Mouse (Mus musculus): ENCODE measurements around the gene Gm20425.

The Gm20425 gene

DNA sequence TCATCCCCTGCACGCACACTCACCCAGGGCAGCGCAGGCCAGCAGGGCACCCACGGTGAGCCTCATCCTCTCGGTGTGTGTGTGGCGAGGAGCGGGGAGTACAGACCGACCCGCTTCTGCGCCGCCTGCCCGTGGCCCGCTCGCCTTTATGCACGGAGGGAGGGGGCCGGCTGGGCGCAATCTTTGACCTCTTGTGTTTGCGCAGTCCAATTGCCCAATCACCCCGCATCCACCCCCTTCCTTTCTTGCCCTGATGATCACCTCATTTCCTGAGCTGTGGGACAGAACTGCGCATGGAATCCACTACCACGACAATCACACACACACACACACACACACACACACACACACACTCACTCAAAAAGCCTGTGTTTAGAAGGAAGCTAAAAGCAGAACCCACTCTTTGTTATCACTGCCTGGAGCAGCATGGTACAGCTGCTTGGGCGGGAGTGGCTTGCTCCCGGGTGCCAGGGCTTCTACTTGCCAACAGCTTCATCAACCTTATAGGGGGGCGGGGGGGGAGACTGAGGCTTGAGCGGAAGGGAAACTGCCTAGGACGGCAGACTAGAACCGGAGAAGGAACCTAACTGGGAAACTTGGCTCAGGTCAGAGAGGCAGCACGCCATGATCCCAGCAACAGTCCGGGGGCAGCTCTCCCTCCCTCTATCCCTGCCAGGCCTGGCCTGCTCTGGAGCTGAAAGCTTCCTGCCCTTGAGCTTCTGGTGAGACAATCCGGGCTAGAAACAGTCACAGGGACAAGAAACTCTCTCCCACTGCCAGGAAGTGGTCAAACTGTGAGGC lies at the start of gene Gm20425, which contains the start of gene Trf:
Gene Gm20425 (minus strand): TSS at position 157 of the 801 bp plus-strand sequence.
Gene Trf (minus strand): TSS at position 294 of the 801 bp plus-strand sequence.
- DNase-seq, result peak; percentile 28 to 29

DNA sequence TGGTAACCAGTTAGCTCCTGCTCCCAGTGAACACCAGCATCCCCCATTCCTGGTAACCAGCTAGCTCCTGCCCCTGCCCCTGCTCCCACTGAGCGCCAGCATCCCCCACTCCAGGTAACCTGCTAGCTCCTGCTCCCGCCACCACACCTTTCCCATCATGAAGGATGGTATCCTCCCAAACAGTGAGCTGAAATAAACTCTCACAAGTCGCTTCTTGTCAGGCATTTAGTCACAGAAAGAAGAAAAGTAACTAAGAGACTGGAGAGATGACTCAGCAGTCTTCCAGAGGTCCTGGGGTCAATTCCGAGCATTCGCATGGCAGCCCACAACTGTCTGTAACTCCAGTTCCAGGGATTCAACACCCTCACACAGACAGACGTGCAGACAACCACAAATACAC lies 46.8 kb upstream of the Gm20425 start:
- no peak for DNase-seq

DNA sequence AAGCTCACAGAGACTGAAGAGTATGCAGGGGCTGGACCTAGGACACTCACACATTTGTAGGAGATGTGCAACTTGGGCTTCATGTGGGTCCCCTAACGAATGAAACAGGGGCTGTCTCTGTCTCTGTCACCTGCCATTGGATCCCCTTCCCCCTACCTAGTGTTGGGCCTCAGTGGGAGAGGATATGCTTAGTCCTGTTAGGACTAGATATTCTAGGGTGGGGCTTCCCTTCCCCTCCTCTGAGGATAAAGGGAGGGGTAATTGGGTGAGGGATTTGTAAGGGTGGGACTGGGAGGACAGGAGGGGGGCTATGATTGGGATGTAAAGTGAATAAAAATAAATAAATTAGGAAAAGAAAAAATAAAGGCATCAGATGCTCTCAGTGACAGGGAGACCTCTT lies 45.6 kb upstream of the Gm20425 start:
- no peak for DNase-seq

DNA sequence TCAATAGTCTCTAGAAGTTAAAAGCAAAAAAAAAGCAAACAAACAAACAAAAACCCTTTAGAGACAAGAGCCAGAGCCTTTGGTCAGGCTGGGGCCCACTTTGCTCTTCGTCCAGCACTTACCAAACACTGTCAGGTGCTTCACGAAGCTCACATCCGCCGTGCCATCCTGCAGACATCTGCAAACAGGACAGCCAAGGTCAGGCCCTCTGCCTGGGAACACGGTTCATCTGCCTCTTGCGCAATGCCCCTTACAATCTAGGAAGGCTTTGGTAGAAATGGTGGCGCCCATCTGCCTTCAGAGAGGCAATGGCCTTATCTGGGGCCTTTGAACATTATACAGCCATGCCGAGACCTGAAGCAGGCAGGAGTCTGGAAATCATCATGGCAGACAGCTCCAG lies 44.7 kb upstream of the Gm20425 start:
- DNase-seq, result no peak

DNA sequence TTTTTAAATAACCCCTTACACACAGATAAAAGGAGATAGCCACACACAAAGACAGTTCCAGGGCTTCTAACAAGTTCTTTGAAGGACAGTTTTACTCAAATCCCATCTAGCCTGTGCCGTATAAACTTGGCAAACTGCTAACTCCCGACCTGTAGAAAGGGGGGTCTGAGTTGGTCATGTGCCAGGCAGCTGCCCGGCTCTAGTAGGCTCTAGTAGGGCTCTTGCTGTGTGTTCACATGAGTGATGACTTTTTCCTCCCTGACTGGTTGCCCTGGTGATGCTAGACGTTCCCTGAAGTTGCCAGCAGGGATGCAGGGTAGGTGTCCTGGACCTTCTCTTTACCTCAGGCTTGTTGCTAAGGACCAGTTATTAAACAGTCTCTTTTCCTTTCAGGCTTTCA lies 41.0 kb upstream of the Gm20425 start:
- no peak for DNase-seq

DNA sequence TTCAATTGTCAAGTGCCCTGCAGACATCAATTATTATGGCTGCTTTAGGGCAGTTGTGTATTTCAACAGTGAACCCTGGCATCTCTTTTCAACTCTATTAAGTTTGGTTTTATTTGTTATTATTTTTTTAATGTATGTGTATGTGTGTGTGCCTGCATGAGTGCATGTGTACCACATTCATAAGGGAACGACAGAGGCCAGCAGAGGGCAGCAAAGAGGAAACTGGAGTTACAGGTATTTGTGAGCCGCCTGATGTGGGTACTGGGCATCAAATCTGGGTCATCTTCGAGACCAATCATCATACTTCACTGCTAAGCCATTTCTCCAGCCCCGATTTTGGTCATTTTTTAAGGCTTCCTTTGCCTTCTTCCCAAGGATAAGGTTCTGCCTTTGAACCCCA lies 35.7 kb upstream of the Gm20425 start:
- DNase-seq, result no peak

DNA sequence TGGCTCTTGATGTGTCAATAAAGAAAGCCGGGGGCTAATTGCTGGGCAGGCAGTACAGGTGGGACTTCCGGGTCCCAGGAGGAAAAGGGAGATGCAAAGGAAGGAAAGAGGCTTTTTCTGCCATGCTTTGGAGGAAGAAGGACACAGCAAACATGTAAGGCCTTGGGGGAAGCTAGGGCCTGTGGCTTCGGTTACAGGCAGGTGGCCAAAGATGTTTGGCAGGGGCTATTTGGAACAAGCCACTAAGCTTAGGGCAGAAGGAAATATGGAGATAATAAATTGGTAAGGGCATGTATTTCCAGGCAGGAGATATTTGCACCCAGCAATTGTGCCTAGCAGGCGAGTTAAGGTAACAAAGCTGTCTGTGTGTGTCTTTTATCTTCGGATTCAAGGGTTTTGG lies 22.8 kb upstream of the Gm20425 start:
- no peak for DNase-seq

DNA sequence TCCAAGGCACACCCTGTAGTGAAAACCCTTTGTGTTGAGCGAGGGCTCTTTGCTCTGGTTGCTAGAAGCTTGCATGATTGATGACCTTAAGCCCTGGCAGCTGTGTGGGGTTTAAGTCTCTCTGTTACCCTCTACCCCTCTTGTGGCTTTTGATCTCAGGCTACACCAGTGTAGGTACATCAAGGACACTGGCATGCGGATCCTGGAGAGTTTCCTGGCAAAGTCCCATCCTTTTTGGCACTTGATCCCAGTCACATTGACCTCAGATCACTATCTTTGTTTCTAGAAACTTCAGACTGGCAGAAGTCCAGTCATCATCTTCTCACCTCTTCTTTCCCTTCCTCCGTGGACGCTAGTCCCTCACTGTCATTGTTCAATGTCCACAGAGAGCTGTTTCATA lies 18.5 kb upstream of the Gm20425 start:
- DNase-seq, result no peak

DNA sequence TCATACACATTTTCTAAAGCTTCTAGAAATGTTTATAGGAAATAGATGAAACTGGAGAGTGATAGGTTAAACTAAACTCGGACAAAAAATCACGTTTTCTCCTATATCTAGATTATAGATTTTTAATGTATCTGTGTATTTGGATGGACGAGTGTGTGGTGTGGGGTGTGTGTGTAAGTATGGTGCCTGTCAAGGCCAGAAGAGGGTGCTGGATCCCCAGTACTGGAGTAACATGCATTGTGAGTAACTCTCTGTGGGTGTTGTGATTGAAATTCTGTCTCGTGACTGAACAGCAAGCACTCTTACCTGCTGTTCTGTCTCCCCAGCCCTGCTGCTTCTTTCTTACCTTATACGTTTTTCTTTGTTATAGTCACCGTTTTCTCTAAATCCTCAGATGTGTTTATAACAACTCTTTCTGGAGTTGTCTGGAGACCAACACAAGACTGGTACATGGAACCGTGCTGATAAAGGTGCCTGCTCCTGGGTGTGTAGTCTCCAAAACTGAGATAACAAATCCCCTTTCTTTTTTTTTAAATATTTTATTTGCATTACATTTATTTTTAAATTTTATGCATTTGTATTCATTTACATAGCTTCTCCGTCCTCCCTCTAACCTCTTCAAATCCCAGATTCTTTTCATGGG lies 16.5 kb upstream of the Gm20425 start:
- no peak for DNase-seq

DNA sequence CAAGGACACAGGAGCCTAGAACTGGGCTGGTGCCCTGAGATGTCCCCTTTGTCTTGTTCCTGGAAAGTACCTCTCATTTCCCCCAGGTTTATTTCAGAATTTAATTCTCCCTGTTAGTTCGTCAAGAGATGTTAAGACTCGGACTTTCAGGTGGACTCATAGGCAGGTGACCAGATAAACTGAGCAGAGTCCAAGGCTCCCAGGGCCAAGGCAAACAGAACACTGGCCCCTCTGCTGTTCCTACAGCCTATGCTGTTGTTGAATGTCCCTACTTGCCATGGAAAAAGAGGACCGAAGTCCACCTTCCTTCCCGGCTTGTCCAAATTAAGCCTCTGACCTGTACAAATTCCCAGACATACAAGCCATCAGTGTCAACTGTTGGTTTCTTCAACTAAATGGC lies 13.5 kb upstream of the Gm20425 start:
- DNase-seq, result no peak

DNA sequence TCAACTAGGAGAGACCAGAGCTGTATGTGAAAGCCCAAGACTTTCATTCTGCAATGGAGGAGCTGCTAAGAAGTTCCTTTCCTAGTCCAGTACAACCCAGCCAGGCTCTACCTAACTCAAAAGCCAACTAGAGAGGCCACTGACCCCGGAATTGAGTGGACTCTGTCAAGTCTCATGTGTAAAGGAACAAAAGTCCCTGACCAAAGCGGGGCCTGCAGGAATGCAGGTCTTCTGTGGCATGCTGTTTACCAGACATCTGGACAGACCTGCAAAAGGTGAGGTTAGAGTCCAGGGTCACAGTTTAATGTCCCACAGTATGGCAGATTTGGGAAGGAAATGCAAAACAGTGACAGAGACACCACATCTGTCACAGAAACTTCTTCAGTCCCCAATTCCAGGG lies 11.1 kb upstream of the Gm20425 start:
- DNase-seq, result no peak

DNA sequence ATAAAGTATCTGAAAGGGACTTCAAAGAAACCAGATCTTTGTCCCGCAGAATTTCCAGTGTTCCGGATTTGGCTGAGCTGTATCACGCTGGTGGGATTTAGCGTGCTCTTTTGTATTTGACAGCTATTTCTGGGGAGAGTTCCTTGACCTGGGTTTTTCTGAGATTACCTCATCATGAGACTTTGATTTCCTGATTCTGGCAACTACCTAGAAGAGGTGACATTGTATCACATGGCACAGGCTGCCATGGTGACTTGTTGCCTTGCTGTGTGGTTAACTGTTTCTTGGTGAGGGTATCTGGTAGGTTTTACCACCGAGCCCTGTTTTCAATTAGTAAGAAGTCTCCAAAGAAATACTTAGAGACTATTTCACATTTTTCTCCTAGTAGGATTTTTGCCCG lies 9.4 kb upstream of the Gm20425 start:
- no peak for DNase-seq

DNA sequence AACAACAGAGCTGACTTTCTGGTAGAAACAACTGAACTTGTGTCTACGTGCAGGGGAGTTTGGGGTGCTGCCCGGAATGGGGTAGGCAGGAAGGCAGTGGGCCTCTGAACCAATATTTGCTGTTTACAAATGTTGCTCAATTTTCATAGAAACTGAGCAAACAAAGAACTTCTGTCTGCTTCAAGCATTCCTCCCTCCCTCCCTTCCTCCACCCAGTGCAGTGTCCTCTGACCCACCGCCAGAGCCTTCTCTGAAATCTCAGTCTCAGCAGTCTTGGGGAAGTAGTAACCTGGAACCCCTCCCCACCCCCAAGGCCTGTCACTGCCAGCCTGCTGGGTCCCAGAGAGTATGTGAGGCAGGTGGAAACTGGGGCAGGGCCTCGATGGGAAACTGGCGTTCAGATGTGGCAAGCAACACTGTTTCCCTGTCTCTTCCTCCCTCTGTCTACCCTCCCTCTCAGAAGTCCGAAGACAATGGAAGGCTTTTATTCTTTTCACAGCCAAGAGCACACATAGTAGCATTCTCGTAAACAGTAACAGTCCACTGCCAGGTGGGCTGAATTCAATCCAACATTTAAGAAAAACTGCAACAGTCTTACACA lies 4.6 kb upstream of the Gm20425 start:
- peak in 1 of 2 experiments; percentile 5 for DNase-seq

DNA sequence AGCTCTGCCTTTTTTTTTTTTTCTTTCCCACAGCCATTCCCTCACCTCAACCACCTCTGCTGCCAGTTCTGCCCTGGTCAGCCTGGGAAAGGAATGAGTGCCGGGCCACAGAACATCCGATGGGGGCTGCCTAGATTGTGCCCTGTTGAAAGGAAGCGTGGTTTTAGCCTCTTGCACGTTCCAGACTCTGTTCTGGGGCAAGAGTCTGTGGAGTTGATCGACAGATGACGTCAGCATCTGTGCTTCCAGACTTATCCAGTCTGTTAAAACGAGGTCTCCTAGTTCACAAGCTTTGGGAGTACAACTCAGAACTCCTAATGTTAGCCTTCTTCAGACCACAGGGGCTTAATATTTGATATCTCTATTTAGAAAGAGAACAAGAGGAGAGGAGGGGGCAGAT lies 4.0 kb upstream of the Gm20425 start:
- no peak for DNase-seq

DNA sequence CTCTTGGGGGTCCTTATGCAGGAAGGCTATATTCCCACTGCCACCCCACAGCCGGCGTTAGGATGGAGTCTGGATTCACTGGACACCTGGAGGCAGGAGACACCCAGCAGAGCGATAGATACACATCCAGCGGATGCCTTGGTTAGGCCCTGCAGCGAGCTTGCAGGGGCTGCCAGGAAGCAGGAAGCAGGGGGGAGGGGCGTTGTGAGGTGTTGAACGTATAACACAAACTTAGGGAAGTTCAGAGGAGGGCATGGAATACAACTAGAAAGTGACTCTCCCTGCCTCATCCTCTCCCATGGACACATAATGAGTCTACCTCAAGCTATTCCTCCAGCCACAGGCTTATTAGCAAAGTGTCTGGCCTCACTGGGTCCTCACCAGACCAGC lies 2.9 kb upstream of the Gm20425 start:
- no peak for DNase-seq

DNA sequence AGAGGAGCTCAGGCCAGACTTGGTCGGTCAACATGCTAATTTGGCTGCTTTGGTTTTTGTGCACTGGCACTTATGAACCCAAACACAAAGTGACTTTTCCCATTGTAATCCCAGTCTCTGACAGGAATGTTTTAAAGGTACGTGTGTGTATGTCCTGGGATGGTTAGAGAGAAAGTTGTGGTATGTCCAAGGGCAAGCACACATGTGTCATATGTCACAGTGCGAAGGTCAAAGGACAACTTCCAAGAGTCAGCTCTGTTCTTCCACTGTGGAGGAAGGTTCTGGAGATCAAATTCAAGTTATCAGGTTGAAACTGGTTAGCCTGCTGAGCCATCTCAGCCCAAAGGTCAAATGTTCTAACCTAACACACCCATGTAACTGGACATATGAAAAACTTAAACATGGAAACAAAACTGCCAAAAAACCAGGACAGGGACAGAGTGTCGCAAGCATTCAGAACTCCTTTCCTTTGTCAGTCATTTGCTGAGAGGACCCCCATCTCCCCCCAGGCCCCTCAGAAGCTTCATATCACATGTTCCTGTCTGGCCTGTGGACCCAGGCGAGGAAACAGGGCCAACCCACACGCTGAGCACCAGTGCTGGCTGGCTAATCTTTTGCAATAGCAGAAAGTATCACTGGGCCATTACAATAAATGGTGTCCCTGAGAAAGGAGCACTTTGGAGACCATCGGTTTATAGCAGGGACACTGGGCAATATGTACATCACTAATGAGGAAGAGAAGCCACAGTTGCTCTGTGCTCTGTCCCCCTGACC lies 2.3 kb upstream of the Gm20425 start:
- DNase-seq, result no peak

DNA sequence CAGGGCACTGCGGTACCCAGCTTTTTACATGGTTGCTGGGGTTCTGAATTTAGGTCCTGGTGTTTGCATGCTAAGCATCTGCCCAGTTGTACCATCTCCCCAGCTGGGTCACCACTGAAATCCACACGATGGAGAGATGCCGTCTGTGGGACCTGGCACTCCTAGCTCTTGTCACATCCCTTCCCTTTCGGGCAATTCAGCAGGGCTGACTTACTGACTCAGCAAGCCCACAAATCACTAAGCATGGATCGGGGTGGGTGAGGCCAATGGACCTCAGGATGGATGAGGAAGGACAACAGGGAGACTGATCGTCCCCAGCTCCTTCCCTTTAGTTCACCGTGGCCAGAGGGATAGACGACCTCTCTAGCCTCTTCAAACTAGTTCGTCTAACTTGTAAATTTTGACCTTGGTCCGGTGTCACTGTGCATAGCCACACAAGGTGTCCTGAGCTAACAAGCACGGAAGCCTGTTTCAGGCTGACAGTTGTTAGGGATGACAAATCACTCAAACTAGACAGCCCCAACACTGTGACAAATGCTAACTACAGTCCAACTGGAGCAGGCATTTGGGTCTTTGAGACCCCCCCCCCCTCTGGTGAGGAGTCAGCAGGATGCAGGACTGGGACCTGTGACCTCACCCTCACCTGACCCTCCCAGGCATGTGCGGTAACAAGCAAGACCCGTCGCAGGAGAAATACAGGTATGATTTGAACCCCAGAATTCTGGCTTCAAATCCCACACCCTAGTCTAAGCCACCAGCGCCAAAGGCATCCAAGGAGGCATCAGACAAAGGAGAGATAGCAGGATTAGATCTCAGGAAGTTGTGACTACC lies 855 bp downstream of the Gm20425 start:
- no peak for DNase-seq

DNA sequence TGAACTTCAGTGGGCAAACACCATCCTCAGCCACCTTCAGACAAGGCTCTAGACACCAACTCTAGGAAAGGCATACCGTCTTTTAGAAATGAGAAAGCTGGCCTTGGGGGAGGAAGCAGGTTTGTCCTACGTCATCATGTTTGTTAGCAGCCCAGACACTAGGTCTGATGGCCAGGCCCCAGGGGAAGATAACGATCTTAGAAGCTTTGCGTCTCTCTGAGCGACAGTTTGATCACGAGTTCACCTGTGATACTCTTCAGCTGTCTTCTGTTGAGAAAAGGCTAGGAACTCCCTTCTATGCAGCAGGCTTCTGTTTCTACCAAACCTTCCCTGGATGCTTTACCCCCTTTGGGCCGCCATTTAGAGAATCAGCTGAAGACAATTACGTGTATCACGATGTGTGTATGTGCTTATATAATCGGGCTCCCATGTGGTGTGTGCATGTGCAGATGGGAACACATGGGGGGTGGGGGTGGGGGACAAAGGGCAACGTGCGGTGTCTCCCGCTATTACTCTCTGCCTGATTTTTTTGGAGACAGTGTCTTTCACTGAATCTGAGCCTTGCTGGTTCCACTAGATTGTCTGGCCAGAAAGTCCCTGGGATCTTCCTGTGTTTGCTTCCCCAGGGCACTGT lies 1.6 kb downstream of the Gm20425 start:
- DNase-seq, result no peak

DNA sequence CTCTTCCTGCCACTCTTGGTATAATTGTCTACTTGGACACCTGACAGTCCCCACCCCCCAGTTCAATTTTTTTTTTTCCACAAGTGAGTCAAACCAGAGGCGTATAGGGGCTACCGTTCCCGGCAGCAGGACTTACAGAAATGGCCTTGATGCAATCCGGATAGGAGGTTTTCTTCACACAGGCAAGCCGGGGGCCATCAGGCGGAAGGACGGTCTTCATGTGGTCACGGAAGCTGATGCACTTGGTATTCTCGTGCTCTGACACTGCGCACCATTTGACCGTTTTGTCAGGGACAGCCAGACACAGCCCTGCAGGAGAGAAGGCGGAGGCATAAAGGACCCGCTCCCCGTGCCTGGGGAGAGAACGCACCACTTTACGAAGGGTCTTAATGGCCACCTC lies 2.3 kb downstream of the Gm20425 start:
- no peak for DNase-seq

DNA sequence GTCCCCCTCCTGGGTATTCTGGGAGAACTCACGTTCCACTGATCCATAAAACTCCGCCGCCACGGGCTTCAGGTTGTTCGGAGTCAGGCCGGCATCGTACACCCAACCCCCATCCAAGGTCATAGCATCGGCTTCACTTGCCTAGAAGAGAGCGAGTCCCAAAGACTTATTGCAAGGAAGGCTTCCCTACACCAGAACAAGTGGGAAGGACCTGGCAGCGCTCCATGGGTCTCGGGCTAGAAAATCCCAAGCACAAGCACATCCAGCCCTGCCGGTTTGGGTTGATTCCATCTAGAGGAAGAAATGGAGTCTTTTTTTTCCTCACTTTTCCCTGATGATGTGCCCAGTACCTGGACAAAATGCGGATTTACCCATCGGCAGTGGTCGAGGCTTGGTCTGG lies 3.3 kb downstream of the Gm20425 start:
- DNase-seq, result no peak

DNA sequence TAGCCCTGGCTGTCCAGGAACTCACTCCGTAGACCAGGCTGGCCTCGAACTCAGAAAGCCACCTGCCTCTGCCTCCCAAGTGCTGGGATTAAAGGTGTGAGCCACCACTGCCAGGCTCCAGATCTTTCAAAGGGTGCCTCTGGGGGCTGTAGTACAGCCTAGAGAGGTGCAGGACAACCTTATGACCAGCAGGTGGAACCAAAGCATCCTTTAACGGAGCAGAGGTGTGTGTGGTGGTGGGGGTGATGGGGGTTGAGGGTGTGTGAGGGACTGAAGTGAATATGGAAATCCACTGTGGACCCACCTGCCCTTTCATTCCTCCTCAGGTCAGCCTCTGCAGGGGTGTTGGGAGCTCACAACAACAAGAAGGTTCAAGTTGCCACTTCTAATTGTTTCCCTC lies 4.6 kb downstream of the Gm20425 start:
- no peak for DNase-seq

DNA sequence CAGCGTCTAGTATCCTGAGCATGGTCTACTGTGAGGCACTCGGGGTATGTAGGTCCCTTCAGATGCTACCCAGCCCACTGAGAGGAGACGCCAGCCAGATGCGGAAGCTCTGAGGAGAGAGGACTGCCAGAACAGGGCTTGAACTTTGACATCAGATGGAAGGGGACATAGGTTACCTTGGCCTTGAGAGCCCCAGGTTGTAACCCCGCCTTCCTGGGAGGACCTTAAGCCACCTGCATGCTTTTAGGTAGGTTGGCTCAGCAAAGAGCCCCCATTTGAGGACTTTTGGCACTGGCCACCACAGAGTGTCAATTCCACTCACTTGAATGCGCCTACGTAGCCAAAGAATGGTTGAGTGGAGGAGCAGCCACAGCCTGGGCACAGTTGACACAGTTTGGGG lies 5.4 kb downstream of the Gm20425 start:
- DNase-seq, result no peak

All from cerebellum, adult 18-20 months (tissue).